ENCODE assay signal across 11 mouse cellular contexts in the genomic region with DNA sequence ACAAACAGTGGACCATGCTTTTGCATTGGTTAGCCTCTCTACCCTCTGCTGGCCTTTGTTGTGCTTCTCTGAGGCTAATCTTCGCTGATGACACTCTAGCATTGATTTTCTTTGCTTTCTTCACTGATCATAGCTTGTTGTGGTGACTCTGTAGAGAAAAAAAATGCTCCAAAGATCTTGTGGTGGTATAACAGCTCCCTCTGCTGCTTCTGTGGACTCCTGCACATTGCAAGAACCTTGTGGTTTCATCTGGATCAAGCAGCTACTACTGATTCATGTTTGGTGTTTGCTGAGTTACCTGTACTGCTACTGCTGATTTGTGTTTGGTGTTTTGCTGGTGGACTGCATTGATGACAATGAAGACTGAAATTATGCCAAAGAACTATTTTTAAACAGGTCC.
DNase-seq lines count a peak whose midpoint lies in the region; ATAC-seq and TF ChIP-seq lines count a peak whose summit lies in the region.
"Had no signal": no experiment of that assay in that cellular context is flagged by ENCODE, and none has a peak within 500 bp of the region (broad histone marks: within the 10 kb centered on the region; RNA-seq: fewer than 3 reads in every experiment).

No protein-coding gene starts in this region.

- intact Hi-C loops in left cerebral cortex, adult 2 months (cut with DNase I): no loop called here

- DNase-seq in cerebellum, adult 8-10 months: peak; percentile 11
- no peak for DNase-seq in cerebellum, adult 11-12 months
- DNase-seq in left cerebral cortex, adult 2 months (ENCODE audit: extremely low spot score in 1 of 2, low spot score in 2 of 2): peak; percentile 15 to 22
- DNase-seq in left cerebral cortex, adult 11 months (ENCODE audit: low spot score): no peak
- peak; percentile 29 for DNase-seq in ZHBTc4 (ENCODE audit: low read depth, low spot score)
- no peak for DNase-seq in embryo, embryonic 10.5 days (ENCODE audit: low spot score)

- H3K4me3 ChIP-seq in left cerebral cortex, adult 2 months: no peak overlapping the region
- H3K4me3 ChIP-seq in neural tube, embryonic 15.5 days (replicated peaks): no peak overlapping the region
- H3K4me3 ChIP-seq: erythroblast, embryonic 14.5 days; intestine, embryonic 15.5 days had no signal

- H3K9me3 ChIP-seq in neural tube, embryonic 15.5 days (replicated peaks): no peaks in the 10 kb centered on the region
- H3K9me3 ChIP-seq: intestine, embryonic 15.5 days had no signal

- 67% methylated on average over 1 of the region's 1 CpGs for WGBS in neural tube, embryonic 15.5 days

- H3K27me3 ChIP-seq in neural tube, embryonic 15.5 days (replicated peaks): no peaks in the 10 kb centered on the region
- H3K27me3 ChIP-seq: intestine, embryonic 15.5 days had no signal

- no peak overlapping the region for H3K4me2 ChIP-seq in neural tube, embryonic 15.5 days
- H3K4me2 ChIP-seq: intestine, embryonic 15.5 days had no signal

- peak; percentile 65 for TF ChIP-seq CTCF in left cerebral cortex, adult 2 months (IDR thresholded peaks at IDR 0.05)

- H3K4me1 ChIP-seq in neural tube, embryonic 15.5 days: no peaks in the 10 kb centered on the region
- H3K4me1 ChIP-seq: intestine, embryonic 15.5 days had no signal

- no peaks in the 10 kb centered on the region for H3K36me3 ChIP-seq in neural tube, embryonic 15.5 days
- H3K36me3 ChIP-seq: intestine, embryonic 15.5 days had no signal

- no peak overlapping the region for H3K9ac ChIP-seq in neural tube, embryonic 15.5 days (replicated peaks)
- H3K9ac ChIP-seq: intestine, embryonic 15.5 days; liver, embryonic 14.5 days had no signal

- ATAC-seq in megakaryocyte progenitor cell, adult 5-6 weeks (replicated peaks; ENCODE audit: poor library complexity): peak; percentile 65
- ATAC-seq in neural tube, embryonic 15.5 days (ENCODE audit: low FRiP score): no peak
- ATAC-seq: intestine, embryonic 15.5 days had no signal

- H3K27ac ChIP-seq in left cerebral cortex, adult 2 months: no peak overlapping the region
- H3K27ac ChIP-seq in neural tube, embryonic 15.5 days (replicated peaks): no peak overlapping the region
- H3K27ac ChIP-seq: intestine, embryonic 15.5 days; liver, embryonic 14.5 days had no signal

Comparison
In these comparisons a context has a peak if more than half of its experiments do, and no peak if none do; other contexts are left out.
1. DNase-seq: peak in cerebellum, adult 8-10 months (single experiment), left cerebral cortex, adult 2 months (2 of 2) and ZHBTc4 (single experiment); none in cerebellum, adult 11-12 months (single experiment), left cerebral cortex, adult 11 months (single experiment) and embryo, embryonic 10.5 days (single experiment).